Mouse (Mus musculus) bone marrow, adult 2 months (tissue): ENCODE measurements at regions not wholly inside any gene's neighbourhood (a gene's known extent, or its start where the extent isn't known, plus 50 kb on each side); places are given as distances from the start of the nearest gene placed in this dataset.

Experiments
- CTCF ChIP-seq: fragments of 200-500 bp; IDR thresholded peaks from 2 replicates; pipeline ENCODE4 v1.5.1; 2011; ENCODE audit warnings: low read length, control low read depth; ENCODE audit not compliant: control insufficient read depth, insufficient read depth
- POLR2A ChIP-seq: fragments of 200-500 bp; IDR thresholded peaks from 2 replicates; pipeline ENCODE4 v1.6.1; 2011; ENCODE audit warnings: low read depth, mild to moderate bottlenecking, control low read depth, low read length, borderline replicate concordance; ENCODE audit not compliant: control insufficient read depth

DNA sequence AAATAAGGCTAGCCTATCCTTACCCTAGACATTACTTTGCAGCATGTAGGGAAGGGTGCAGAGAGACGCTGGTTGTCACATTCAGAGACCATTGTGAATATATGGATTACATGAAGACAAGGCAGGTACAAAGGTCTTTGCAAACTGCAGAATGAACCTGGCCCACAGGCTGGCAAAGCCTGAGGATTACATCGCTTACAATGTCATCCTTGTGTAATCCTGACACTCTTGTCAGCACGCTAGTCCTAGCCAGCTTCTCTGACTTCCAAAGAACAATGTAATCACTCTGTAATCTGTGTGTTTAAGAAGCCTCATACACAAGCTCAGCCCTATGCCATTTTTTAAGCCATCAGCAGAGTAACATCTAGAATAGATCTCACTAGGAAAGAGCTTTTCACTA lies 69.6 kb upstream of the Foxq1 start:
- no peak for TF ChIP-seq POLR2A
- TF ChIP-seq CTCF: no peak
